In the genomic region with DNA sequence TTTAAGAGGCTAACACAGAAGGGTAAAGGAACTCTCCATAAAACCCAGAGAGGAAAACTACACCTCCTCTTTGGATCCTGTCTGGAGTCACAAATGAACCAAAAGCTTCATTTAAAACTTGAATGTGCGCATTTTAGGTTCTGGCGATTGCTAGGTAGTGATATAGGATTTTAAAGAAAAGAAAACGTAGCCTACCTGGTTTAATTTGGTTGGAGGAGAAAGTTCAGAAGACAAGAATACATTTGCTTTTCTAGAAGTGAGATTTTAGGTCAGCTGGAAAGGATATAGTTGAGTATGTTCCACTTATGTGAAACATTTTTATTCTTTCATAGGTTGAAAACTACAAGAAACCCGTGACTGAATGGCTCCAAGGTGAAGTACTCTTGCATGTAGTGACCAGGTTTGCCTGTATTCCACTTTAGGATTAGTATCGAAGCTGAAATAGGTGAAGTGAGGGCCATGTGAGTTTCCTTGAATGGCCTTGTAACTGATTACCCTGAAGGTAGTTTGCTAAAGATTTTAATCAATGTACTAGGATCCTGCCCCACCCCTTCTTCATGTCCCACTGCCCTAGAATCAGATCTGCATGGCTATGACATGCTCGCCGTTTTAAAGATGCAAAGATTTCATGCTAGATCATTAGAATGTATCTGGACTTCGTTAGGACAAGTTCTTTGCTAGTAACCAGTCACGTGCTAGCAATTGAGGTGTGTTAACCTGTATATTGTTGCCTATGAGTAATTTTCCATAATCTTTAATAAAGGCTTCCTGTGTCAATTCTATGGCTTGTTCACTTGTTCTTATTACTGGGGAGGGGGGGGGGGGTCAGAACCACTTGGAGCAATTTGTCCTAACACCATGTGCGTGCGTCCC, we compare ENCODE assay signal across 8 mouse cellular contexts. TPM values are rescaled to one million over a fixed set of nuclear protein-coding genes. Genes with fewer than 3 reads are reported as not detected.
DNase-seq lines count a peak whose midpoint lies in the region; ATAC-seq and TF ChIP-seq lines count a peak whose summit lies in the region.

No protein-coding gene starts in this region.

- peak overlapping the region; percentile 96 for H3K9ac ChIP-seq in limb, embryonic 15.5 days

- H3K36me3 ChIP-seq in spleen, adult 2 months (ENCODE audit: control insufficient read depth, insufficient read depth, low read length) = peaks cover 2% of the 10 kb centered on the region; the same call in 1 of the 2 replicates
- H3K36me3 ChIP-seq in limb, embryonic 15.5 days = peaks cover 25% of the 10 kb centered on the region

- no peak overlapping the region; the same call in 1 of the 2 replicates for H3K27ac ChIP-seq in cerebellum, adult 2 months (ENCODE audit: insufficient read depth, low read length)
- peak overlapping the region; percentile 71; the same call in 1 of the 2 replicates for H3K27ac ChIP-seq in spleen, adult 2 months (ENCODE audit: insufficient read depth, low read length)
- H3K27ac ChIP-seq in limb, embryonic 15.5 days = peak overlapping the region; percentile 86

- H3K4me3 ChIP-seq in cerebellum, adult 2 months (replicated peaks; ENCODE audit: insufficient read depth, low read depth, low read length) = peak overlapping the region; percentile 91
- H3K4me3 ChIP-seq in spleen, adult 2 months (ENCODE audit: extremely low read depth, insufficient read depth, insufficient read length) = peak overlapping the region; percentile 87
- peak overlapping the region; percentile 89 for H3K4me3 ChIP-seq in limb, embryonic 15.5 days

- no peak for TF ChIP-seq CTCF in cerebellum, adult 2 months (IDR thresholded peaks at IDR 0.05; ENCODE audit: borderline replicate concordance, insufficient read depth, low read depth, low read length)
- no peak for TF ChIP-seq CTCF in spleen, adult 2 months (IDR thresholded peaks at IDR 0.05; ENCODE audit: extremely low read depth, insufficient read depth, insufficient read length, insufficient replicate concordance)

- TF ChIP-seq POLR2A in cerebellum, adult 2 months (IDR thresholded peaks at IDR 0.05; ENCODE audit: borderline replicate concordance, insufficient read depth, low read length) = no peak
- TF ChIP-seq POLR2A in spleen, adult 2 months (IDR thresholded peaks at IDR 0.05; ENCODE audit: low read depth, low read length) = no peak

- H3K9me3 ChIP-seq in limb, embryonic 15.5 days = no peaks in the 10 kb centered on the region

- no peaks in the 10 kb centered on the region for H3K27me3 ChIP-seq in cerebellum, adult 2 months (ENCODE audit: control insufficient read depth, insufficient read depth, low read length)
- H3K27me3 ChIP-seq in spleen, adult 2 months (ENCODE audit: control insufficient read depth, insufficient read depth, low read length) = no peaks in the 10 kb centered on the region
- H3K27me3 ChIP-seq in limb, embryonic 15.5 days = no peaks in the 10 kb centered on the region

- no peak for ATAC-seq in limb, embryonic 15.5 days (ENCODE audit: insufficient number of reproducible peaks, low FRiP score, low TSS enrichment, low read depth)
- ATAC-seq in erythroid progenitor cell, adult 5-6 weeks (replicated peaks; ENCODE audit: low FRiP score, poor library complexity, severe bottlenecking) = no peak

- DNase-seq in cerebellum, adult 2 months = no peak
- no peak for DNase-seq in cerebellum, adult 11 months
- no peak for DNase-seq in spleen, adult 2 months (ENCODE audit: low read depth in 1 of 2, low spot score in 2 of 2)
- DNase-seq in spleen, adult 18-20 months = no peak
- DNase-seq in yolk sac, embryonic 10.5 days (ENCODE audit: low spot score) = peak; percentile 19
- no peak for DNase-seq in spleen, postnatal 4 days (ENCODE audit: low spot score in 2 of 2)

- 40% methylated on average over 11 of the region's 11 CpGs for WGBS in cerebellum, adult 2 months
- WGBS in spleen, adult 2 months = 33% methylated on average over 11 of the region's 11 CpGs
- WGBS in limb, embryonic 15.5 days = 11% methylated on average over 11 of the region's 11 CpGs

- H3K4me2 ChIP-seq in limb, embryonic 15.5 days = peak overlapping the region; percentile 52

- no peaks in the 10 kb centered on the region for H3K4me1 ChIP-seq in cerebellum, adult 2 months (ENCODE audit: control insufficient read depth, insufficient read depth, low read length)
- H3K4me1 ChIP-seq in spleen, adult 2 months (ENCODE audit: control insufficient read depth, insufficient read depth, insufficient read length) = 0 out of 2 replicates have a peak, but pooled peaks cover 7% of the 10 kb centered on the region
- H3K4me1 ChIP-seq in limb, embryonic 15.5 days = peaks cover 17% of the 10 kb centered on the region

RNA-seq across cellular contexts. Expression of a gene that starts 25.6 kb away (rescaled TPM):
- polyA plus RNA-seq in cerebellum, adult 2 months (2012; rRNA removed) = 61.4 and 66.2 TPM in 2 replicates
- polyA plus RNA-seq in spleen, adult 2 months (2012; rRNA removed) = 1.8 and 2.7 TPM in 2 replicates
- polyA plus RNA-seq in limb, embryonic 15.5 days (2015; fragmentation: Nextera tagmentation; extraction: Ambion mirVana) = 30.3 and 37.0 TPM in 2 replicates
- total RNA-seq in erythroid progenitor cell, adult 5-6 weeks (2015; ENCODE audit: low replicate concordance) = 70.6 and 141 TPM in 2 replicates
- total RNA-seq in erythroid progenitor cell, adult 5-6 weeks (2017; ENCODE audit: low replicate concordance) = 47.2 and 73.0 TPM in 2 replicates
